Mouse (Mus musculus): Measurements from ENCODE around the gene Nostrin.

GRCm38 (mm10) chr2:69215242-69215641 lies 79.6 kb downstream of the Nostrin start:
- TF ChIP-seq USF1 (IDR thresholded peaks at IDR 0.05; ENCODE audit: low read depth) (no peak), TCF12 (IDR thresholded peaks at IDR 0.05; ENCODE audit: insufficient read depth, poor library complexity, severe bottlenecking) (no peak), POLR2A (IDR thresholded peaks at IDR 0.05; ENCODE audit: insufficient read length, low read depth) (no peak), MYOG (IDR thresholded peaks at IDR 0.05; ENCODE audit: control insufficient read depth in 1 of 3, insufficient read depth in 1 of 3, insufficient read length in 2 of 3, low read depth in 2 of 3) (no peak), SRF (IDR thresholded peaks at IDR 0.05; ENCODE audit: control insufficient read depth, insufficient read length, low read depth) (no peak), MAX (IDR thresholded peaks at IDR 0.05; ENCODE audit: low read depth) (no peak)

All from myocyte (in vitro differentiated cells).